In genomic region chr8:87640930-87641329, GRCm38 (mm10) we compare ENCODE assay signal across 10 mouse cellular contexts.
DNase-seq lines count a peak whose midpoint lies in the region; ATAC-seq lines count a peak whose summit lies in the region.
"Had no signal": no experiment of that assay in that cellular context is flagged by ENCODE, and none has a peak within 500 bp of the region (broad histone marks: within the 10 kb centered on the region; RNA-seq: fewer than 3 reads in every experiment).

No protein-coding gene starts in this region.

- H3K9ac ChIP-seq in forebrain, embryonic 11.5 days (ENCODE audit: low read length): no peak overlapping the region
- H3K9ac ChIP-seq in forebrain, embryonic 15.5 days (replicated peaks): no peak overlapping the region
- H3K9ac ChIP-seq in embryonic facial prominence, embryonic 14.5 days (ENCODE audit: low read depth, low read length): no peak overlapping the region
- H3K9ac ChIP-seq: embryonic facial prominence, embryonic 13.5 days; neural tube, embryonic 13.5 days had no signal

- 39% methylated on average over 3 of the region's 3 CpGs for WGBS in forebrain, embryonic 11.5 days
- WGBS in forebrain, embryonic 15.5 days: 32% methylated on average over 3 of the region's 3 CpGs
- WGBS in embryonic facial prominence, embryonic 14.5 days: 46% methylated on average over 3 of the region's 3 CpGs

- ATAC-seq in forebrain, embryonic 11.5 days (replicated peaks; ENCODE audit: low FRiP score): no peak
- ATAC-seq in forebrain, embryonic 15.5 days (replicated peaks): no peak
- no peak for ATAC-seq in embryonic facial prominence, embryonic 14.5 days (ENCODE audit: low read depth)
- no peak for ATAC-seq in erythroid progenitor cell, adult 5-6 weeks (replicated peaks; ENCODE audit: low FRiP score, poor library complexity, severe bottlenecking)

- no peaks in the 10 kb centered on the region for H3K36me3 ChIP-seq in forebrain, embryonic 11.5 days (ENCODE audit: control insufficient read depth, insufficient read depth, low read length)
- no peaks in the 10 kb centered on the region for H3K36me3 ChIP-seq in forebrain, embryonic 15.5 days
- no peaks in the 10 kb centered on the region for H3K36me3 ChIP-seq in embryonic facial prominence, embryonic 14.5 days (ENCODE audit: control insufficient read depth, insufficient read depth, low read length)
- H3K36me3 ChIP-seq: embryonic facial prominence, embryonic 13.5 days; neural tube, embryonic 13.5 days had no signal

- 0 out of 2 replicates have a peak, but pooled peaks cover 1% of the 10 kb centered on the region for H3K4me1 ChIP-seq in forebrain, embryonic 11.5 days (replicated peaks; ENCODE audit: control insufficient read depth, insufficient read depth, low read length)
- H3K4me1 ChIP-seq in forebrain, embryonic 15.5 days: peaks cover 16% of the 10 kb centered on the region
- peaks cover 14% of the 10 kb centered on the region for H3K4me1 ChIP-seq in embryonic facial prominence, embryonic 14.5 days (ENCODE audit: control insufficient read depth, insufficient read depth, low read length)

- H3K4me3 ChIP-seq in forebrain, embryonic 11.5 days (ENCODE audit: low read depth, low read length): no peak overlapping the region
- H3K4me3 ChIP-seq in forebrain, embryonic 15.5 days: no peak overlapping the region
- no peak overlapping the region for H3K4me3 ChIP-seq in embryonic facial prominence, embryonic 14.5 days (ENCODE audit: low read depth, low read length)
- H3K4me3 ChIP-seq: embryonic facial prominence, embryonic 13.5 days; neural tube, embryonic 13.5 days had no signal

- H3K9me3 ChIP-seq in forebrain, embryonic 11.5 days (ENCODE audit: control insufficient read depth, low read length): no peaks in the 10 kb centered on the region
- H3K9me3 ChIP-seq in forebrain, embryonic 15.5 days: no peaks in the 10 kb centered on the region
- H3K9me3 ChIP-seq in embryonic facial prominence, embryonic 14.5 days (ENCODE audit: control insufficient read depth, low read length): no peaks in the 10 kb centered on the region
- H3K9me3 ChIP-seq: embryonic facial prominence, embryonic 13.5 days; neural tube, embryonic 13.5 days had no signal

- peak; percentile 67 for DNase-seq in forebrain, embryonic 11.5 days (ENCODE audit: low spot score)
- DNase-seq in left cerebral cortex, adult 18-20 months (ENCODE audit: low spot score in 2 of 2): peak; percentile 27 to 35
- no peak for DNase-seq in left cerebral cortex, postnatal 14 days (ENCODE audit: low spot score in 2 of 2)
- DNase-seq in Muller cell, postnatal 12 days (ENCODE audit: inconsistent ontology term): peak; percentile 22
- DNase-seq in embryonic facial prominence, embryonic 14.5 days (ENCODE audit: low spot score): peak; percentile 41
- DNase-seq in adrenal gland, adult 2 months: no peak

- intact Hi-C loops in left cerebral cortex, postnatal 14 days (cut with DNase I): no loop called here

- no peak overlapping the region for H3K4me2 ChIP-seq in forebrain, embryonic 11.5 days (ENCODE audit: low read depth, low read length, severe bottlenecking)
- H3K4me2 ChIP-seq in forebrain, embryonic 15.5 days (replicated peaks): no peak overlapping the region
- no peak overlapping the region for H3K4me2 ChIP-seq in embryonic facial prominence, embryonic 14.5 days (ENCODE audit: low read depth, low read length)
- H3K4me2 ChIP-seq: embryonic facial prominence, embryonic 13.5 days; neural tube, embryonic 13.5 days had no signal

- H3K27ac ChIP-seq in forebrain, embryonic 11.5 days (ENCODE audit: low read depth, low read length): no peak overlapping the region
- H3K27ac ChIP-seq in forebrain, embryonic 15.5 days (replicated peaks): no peak overlapping the region
- no peak overlapping the region for H3K27ac ChIP-seq in embryonic facial prominence, embryonic 14.5 days (replicated peaks; ENCODE audit: low read depth, low read length)
- H3K27ac ChIP-seq: embryonic facial prominence, embryonic 13.5 days; neural tube, embryonic 13.5 days had no signal

- no peaks in the 10 kb centered on the region for H3K27me3 ChIP-seq in forebrain, embryonic 11.5 days (ENCODE audit: control insufficient read depth, insufficient read depth, low read length)
- H3K27me3 ChIP-seq in forebrain, embryonic 15.5 days: no peaks in the 10 kb centered on the region
- H3K27me3 ChIP-seq in embryonic facial prominence, embryonic 14.5 days (replicated peaks; ENCODE audit: control insufficient read depth, insufficient read depth, low read length): no peaks in the 10 kb centered on the region
- H3K27me3 ChIP-seq: embryonic facial prominence, embryonic 13.5 days; neural tube, embryonic 13.5 days had no signal

Comparison
In these comparisons a context has a peak if more than half of its experiments do, and no peak if none do; other contexts are left out.
1. DNase-seq: peak in forebrain, embryonic 11.5 days (single experiment), left cerebral cortex, adult 18-20 months (2 of 2), Muller cell, postnatal 12 days (single experiment) and embryonic facial prominence, embryonic 14.5 days (single experiment); none in left cerebral cortex, postnatal 14 days (0 of 2) and adrenal gland, adult 2 months (single experiment).